Mouse (Mus musculus) hindbrain, embryonic 10.5 days (tissue): ENCODE measurements at regions not wholly inside any gene's neighbourhood (a gene's known extent, or its start where the extent isn't known, plus 50 kb on each side); places are given as distances from the start of the nearest gene placed in this dataset.

ENCODE experiments used
- DNase-seq: peaks from one replicate; pipeline ENCODE4 v3.0.0-alpha.2; 2017; ENCODE audit warnings: low spot score
- H3K27ac ChIP-seq: fragments of 300-500 bp; sonication (generic); 2 replicates; pipeline ENCODE4 v1.5.1; 2016; ENCODE audit warnings: mild to moderate bottlenecking, moderate library complexity
- H3K27me3 ChIP-seq: fragments of 300-500 bp; sonication (generic); 2 replicates; pipeline ENCODE4 v1.6.1; 2016; ENCODE audit warnings: mild to moderate bottlenecking; ENCODE audit not compliant: poor library complexity, insufficient read depth, severe bottlenecking
- H3K36me3 ChIP-seq: fragments of 300-500 bp; sonication (generic); 2 replicates; pipeline ENCODE4 v1.6.1; 2016; ENCODE audit warnings: mild to moderate bottlenecking, moderate library complexity
- H3K4me1 ChIP-seq: fragments of 300-500 bp; sonication (generic); replicated peaks from 2 replicates; pipeline ENCODE4 v1.6.1; 2016; ENCODE audit warnings: mild to moderate bottlenecking
- H3K4me3 ChIP-seq: fragments of 300-500 bp; sonication (generic); 2 replicates; pipeline ENCODE4 v1.5.1; 2016; ENCODE audit warnings: mild to moderate bottlenecking, moderate library complexity
- H3K9me3 ChIP-seq: fragments of 300-500 bp; sonication (generic); 2 replicates; pipeline ENCODE4 v1.6.1; 2016; ENCODE audit warnings: mild to moderate bottlenecking, moderate library complexity
- WGBS: fragments of 180-500 bp; shearing (Covaris S2); methylation state at CpG from one replicate; pipeline ENCODE4 v1.1.7; 2016; 5-methylcytosine and 5-hydroxymethylcytosine counted together

DNA sequence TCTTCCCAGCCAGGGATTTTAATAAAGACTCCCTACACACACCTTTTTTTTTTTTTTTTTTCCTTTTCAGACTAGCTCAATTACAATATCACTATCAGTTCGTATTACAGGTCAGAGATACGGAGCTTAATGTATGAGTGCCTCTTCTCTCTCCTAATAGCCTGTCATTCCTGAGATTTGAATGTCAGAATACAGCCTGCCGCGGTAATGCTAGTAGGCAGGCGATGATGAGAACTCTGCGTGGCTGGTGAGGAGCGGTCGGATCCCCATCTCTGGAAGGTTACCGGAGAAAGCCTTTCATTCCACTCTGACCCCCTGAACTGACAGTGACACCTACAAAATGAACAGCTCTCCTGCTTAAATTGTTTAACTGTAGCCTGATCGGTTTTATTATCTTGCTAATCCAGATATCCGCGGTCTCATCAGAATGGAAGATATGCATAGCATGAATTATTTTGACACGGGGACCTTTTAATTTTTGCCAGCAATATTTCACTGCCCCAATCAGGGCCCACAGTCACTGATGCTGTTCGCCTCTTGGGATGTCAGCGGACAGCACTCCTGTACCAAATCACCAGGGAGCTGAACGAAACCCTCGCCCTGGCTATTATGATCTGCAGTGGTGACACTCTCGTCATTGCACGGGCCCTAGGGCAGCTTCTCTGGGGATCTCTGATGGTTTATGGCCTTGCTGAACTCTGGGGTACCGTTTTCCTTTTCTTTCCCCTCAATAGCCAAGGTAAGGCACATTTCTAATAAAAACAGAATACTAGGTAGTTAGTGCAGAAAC lies 690.9 kb downstream of the 1700064H15Rik start:
- Histone ChIP-seq H3K27me3 (no peaks in the 10 kb centered on the region), H3K4me1 (no peaks in the 10 kb centered on the region), H3K27ac (no peak overlapping the region), H3K4me3 (no peak overlapping the region), H3K36me3 (no peaks in the 10 kb centered on the region), H3K9me3 (no peaks in the 10 kb centered on the region)
- DNase-seq: no peak
- WGBS: 83% methylated on average over 20 of the region's 20 CpGs

DNA sequence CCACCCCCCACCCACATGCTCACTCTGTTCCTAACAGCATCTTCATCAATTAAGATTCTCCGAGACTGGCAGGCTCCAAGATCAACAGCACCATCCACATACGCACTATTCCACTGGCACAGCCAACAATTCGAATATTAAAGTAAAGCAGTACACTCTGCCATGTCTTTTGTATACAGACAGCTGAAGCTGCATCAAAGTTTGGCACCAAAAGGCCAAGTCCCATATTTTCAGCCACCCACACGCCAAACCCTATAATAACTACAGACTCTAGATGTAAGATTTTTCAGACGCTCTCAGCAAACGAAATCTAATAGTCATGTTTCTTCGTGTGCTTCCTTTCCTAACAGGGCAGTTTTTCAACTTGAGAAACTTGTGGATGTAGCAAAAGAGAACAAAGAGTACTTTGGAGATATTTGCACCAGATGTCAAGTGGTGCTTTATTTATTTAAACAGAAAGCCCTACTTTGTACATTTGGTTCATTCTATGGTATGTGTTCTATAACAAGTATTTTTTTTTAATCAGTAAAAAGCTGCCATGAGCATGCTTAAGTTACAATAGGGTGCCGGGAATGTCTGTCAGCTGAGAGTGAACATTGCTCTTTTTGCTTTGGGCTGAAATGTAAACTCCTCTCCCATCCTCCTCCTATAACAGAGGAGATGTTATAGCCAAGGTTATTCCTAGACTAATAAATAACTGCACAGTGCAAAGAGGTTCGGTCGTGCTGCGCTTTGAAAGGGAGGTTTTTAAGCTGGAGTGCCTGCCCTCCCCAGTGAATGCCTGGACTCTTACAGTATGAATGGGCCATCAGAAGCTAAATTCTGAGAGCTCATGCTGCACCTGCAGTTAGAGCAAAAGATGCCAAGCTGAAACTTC lies 686.9 kb downstream of the 1700064H15Rik start:
- Histone ChIP-seq H3K4me1 (no peaks in the 10 kb centered on the region), H3K27ac (no peak overlapping the region), H3K4me3 (no peak overlapping the region), H3K36me3 (no peaks in the 10 kb centered on the region), H3K9me3 (no peaks in the 10 kb centered on the region), H3K27me3 (no peaks in the 10 kb centered on the region)
- DNase-seq: no peak
- WGBS: 81% methylated on average over 11 of the region's 11 CpGs

DNA sequence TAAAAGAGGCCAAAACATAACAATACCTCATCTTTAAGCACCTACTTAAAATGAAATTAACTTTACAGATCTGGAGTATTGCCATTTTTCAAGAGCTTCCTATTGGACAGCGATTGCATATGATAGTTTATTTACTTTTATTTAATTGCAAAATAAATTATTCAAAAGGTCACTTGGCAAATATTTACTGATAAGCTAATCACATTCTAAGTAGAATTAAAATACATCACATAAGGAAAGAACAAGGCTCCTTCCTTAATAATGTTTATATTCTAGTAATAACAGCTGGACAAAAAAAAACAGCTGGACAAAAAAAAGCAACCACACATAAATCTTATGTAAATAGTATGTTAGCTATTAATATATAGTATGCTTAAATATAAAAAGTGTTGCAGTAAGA lies 668.1 kb downstream of the 1700064H15Rik start:
- 89% methylated on average over 1 of the region's 1 CpGs for WGBS
- Histone ChIP-seq H3K4me1 (no peaks in the 10 kb centered on the region), H3K27me3 (no peaks in the 10 kb centered on the region), H3K9me3 (no peaks in the 10 kb centered on the region), H3K27ac (no peak overlapping the region), H3K4me3 (no peak overlapping the region), H3K36me3 (no peaks in the 10 kb centered on the region)
- DNase-seq: no peak

DNA sequence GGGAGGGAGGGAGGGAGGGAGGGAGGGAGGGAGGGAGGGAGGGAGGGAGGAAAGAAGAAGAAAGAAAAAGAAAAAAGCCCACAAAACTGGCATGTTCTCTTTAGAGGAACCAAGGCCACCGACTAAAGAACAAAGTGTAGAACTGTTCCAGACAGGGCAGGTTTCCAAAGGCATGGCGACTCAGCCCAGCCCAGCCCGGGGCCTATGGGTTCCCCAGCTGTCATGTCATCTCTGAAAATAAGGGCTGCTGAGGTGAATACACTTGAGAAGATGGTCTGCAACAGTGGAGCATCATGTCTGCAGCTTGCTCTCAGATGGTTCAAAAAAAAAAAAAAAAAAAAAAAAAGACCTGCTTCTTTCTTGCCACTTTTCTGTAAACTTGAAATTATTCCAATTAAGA lies 639.8 kb downstream of the 1700064H15Rik start:
- no peaks in the 10 kb centered on the region for H3K36me3 ChIP-seq
- 94% methylated on average over 3 of the region's 3 CpGs for WGBS
- H3K4me1 ChIP-seq: no peaks in the 10 kb centered on the region
- DNase-seq: no peak
- no peak overlapping the region for H3K4me3 ChIP-seq
- no peaks in the 10 kb centered on the region for H3K27me3 ChIP-seq
- no peaks in the 10 kb centered on the region for H3K9me3 ChIP-seq
- no peak overlapping the region for H3K27ac ChIP-seq

GRCm38 (mm10) chr3:18989577-18990240 lies 638.8 kb downstream of the 1700064H15Rik start:
- H3K4me3 ChIP-seq: no peak overlapping the region
- WGBS: 66% methylated on average over 13 of the region's 13 CpGs
- H3K9me3 ChIP-seq: no peaks in the 10 kb centered on the region
- no peaks in the 10 kb centered on the region for H3K27me3 ChIP-seq
- DNase-seq: no peak
- no peaks in the 10 kb centered on the region for H3K36me3 ChIP-seq
- H3K27ac ChIP-seq: no peak overlapping the region
- H3K4me1 ChIP-seq: no peaks in the 10 kb centered on the region

GRCm38 (mm10) chr3:19000179-19000578 lies 628.3 kb downstream of the 1700064H15Rik start:
- Histone ChIP-seq H3K36me3 (no peaks in the 10 kb centered on the region), H3K4me3 (no peak overlapping the region)
- WGBS: 87% methylated on average over 5 of the region's 5 CpGs

DNA sequence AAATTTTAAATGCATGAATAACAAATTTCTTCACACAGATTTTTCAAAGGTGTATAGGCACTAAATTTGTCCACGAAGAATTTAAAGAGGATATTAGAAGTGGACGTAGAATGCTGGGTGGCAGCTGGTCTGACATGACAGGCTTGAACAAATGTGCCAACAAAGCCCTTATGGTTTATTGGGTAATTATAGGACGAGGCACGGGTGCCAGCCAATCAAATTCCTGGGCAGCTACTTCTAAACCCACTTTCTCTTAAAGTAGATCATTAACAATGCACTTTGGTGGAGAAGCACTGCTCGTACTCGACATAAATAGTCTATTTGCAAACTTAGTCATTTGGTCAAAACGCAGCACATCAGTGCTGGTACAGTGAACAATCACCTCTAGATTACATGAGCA lies 626.4 kb downstream of the 1700064H15Rik start:
- Histone ChIP-seq H3K27ac (no peak overlapping the region), H3K4me3 (no peak overlapping the region), H3K4me1 (no peaks in the 10 kb centered on the region), H3K27me3 (no peaks in the 10 kb centered on the region), H3K36me3 (no peaks in the 10 kb centered on the region), H3K9me3 (no peaks in the 10 kb centered on the region)
- no peak for DNase-seq
- WGBS: 86% methylated on average over 7 of the region's 7 CpGs

More at GRCm38 (mm10) chr3:19000179-19000578, 628.3 kb downstream of the 1700064H15Rik start:
- no peaks in the 10 kb centered on the region for H3K9me3 ChIP-seq
- no peak overlapping the region for H3K27ac ChIP-seq
- no peaks in the 10 kb centered on the region for H3K4me1 ChIP-seq
- DNase-seq: no peak
- no peaks in the 10 kb centered on the region for H3K27me3 ChIP-seq

DNA sequence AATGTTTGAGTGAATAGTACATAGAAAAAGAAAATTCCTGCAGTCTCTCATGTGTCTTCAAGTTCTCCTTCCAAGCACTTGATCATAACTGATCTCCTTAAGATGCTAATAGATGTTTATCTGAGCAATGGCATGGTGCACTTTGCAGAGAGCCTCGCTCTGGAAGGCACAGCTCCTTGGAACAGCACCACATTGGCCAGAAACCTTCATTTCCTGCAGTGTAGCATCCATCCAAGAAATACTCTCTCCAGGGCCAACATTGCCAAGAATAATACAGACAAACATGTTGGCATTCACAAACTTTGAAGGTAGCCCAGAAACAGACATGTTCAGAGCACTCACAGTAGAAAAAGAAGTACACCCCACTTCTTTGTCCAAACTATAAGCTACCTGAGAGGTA lies 623.7 kb downstream of the 1700064H15Rik start:
- Histone ChIP-seq H3K27me3 (no peaks in the 10 kb centered on the region), H3K9me3 (no peaks in the 10 kb centered on the region), H3K4me1 (no peaks in the 10 kb centered on the region), H3K4me3 (no peak overlapping the region), H3K27ac (no peak overlapping the region), H3K36me3 (no peaks in the 10 kb centered on the region)
- WGBS: 71% methylated on average over 1 of the region's 1 CpGs
- DNase-seq: no peak

DNA sequence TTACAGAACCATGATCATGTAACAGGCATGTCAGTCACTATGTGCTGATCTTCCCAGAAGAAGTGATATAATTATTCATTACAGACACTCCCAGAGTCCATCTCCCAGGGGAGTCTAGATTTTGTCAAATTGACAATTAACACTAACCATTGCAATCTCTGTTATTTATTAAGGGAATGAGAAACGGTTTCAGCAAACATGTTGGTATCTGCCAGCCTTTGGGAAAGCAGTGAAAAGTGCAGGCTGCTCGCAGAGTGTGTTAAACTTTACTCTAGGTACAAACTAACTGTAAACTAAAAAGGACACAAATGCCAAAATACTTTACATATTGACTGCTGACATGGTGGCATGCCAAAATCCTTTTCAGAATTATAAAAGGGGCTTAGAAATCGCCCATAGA lies 583.9 kb downstream of the 1700064H15Rik start:
- no peak overlapping the region for H3K4me3 ChIP-seq
- no peaks in the 10 kb centered on the region for H3K36me3 ChIP-seq
- no peak for DNase-seq
- H3K4me1 ChIP-seq: no peaks in the 10 kb centered on the region
- H3K9me3 ChIP-seq: no peaks in the 10 kb centered on the region
- WGBS: 76% methylated on average over 3 of the region's 3 CpGs
- H3K27ac ChIP-seq: no peak overlapping the region
- H3K27me3 ChIP-seq: no peaks in the 10 kb centered on the region

DNA sequence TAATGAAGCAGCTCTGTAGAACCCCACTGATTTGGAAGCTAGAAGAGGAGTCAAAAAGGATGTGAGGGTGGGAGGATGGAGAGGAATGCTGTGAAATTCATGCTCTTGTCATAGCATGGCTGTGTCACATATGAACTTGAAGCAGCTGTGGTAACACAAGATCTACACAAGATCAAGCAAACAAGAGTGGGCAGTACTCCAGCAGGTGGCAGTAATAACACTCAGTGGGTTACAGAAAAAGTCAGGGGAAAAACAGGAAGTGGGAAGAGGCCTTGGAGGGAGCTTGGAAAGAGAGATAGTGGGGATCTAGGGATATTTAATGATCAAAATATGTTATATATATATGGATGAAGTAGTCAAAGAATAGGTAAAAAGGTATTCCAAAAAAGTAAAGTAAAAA lies 582.5 kb downstream of the 1700064H15Rik start:
- no peaks in the 10 kb centered on the region for H3K4me1 ChIP-seq
- H3K9me3 ChIP-seq: no peaks in the 10 kb centered on the region
- no peak overlapping the region for H3K27ac ChIP-seq
- DNase-seq: no peak
- H3K36me3 ChIP-seq: no peaks in the 10 kb centered on the region
- H3K4me3 ChIP-seq: no peak overlapping the region
- H3K27me3 ChIP-seq: no peaks in the 10 kb centered on the region

DNA sequence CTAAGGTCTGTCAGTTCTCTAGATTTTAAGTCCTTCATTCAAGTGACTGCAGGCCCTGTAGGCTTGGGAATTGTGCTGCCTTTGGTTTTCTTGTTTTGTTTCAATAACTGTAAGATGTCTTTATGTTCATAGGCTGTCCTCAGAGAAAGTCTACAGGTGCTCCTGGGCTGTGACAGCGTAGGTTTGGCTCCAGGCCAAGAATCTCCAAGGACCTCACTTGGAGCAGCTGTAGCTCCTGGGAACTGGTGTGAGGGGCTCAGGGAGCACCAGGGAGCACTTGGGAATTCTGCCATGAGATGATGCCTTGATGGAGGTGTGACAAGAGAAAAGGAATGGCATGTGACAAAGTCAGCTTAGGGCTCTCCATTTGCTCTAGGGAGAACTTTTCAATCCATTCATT lies 581.9 kb downstream of the 1700064H15Rik start:
- Histone ChIP-seq H3K27ac (no peak overlapping the region), H3K27me3 (no peaks in the 10 kb centered on the region), H3K9me3 (no peaks in the 10 kb centered on the region), H3K4me1 (no peaks in the 10 kb centered on the region), H3K36me3 (no peaks in the 10 kb centered on the region), H3K4me3 (no peak overlapping the region)
- DNase-seq: no peak
- WGBS: 73% methylated on average over 1 of the region's 1 CpGs

- 70% methylated on average over 3 of the region's 3 CpGs for WGBS
- Histone ChIP-seq H3K27ac (no peak overlapping the region), H3K4me1 (peaks cover 10% of the 10 kb centered on the region), H3K36me3 (no peaks in the 10 kb centered on the region), H3K4me3 (no peak overlapping the region), H3K27me3 (no peaks in the 10 kb centered on the region; the same call in 1 of the 2 replicates), H3K9me3 (no peaks in the 10 kb centered on the region)
- DNase-seq: no peak
Measured at GRCm38 (mm10) chr3:19055961-19056360, 572.5 kb downstream of the 1700064H15Rik start.

- DNase-seq: no peak
- Histone ChIP-seq H3K27ac (no peak overlapping the region), H3K9me3 (no peaks in the 10 kb centered on the region), H3K4me1 (peaks cover 10% of the 10 kb centered on the region), H3K36me3 (no peaks in the 10 kb centered on the region), H3K27me3 (peaks cover 3% of the 10 kb centered on the region; the same call in 1 of the 2 replicates), H3K4me3 (no peak overlapping the region)
- 18% methylated on average over 9 of the region's 9 CpGs for WGBS
Measured at GRCm38 (mm10) chr3:19056623-19057022, 571.9 kb downstream of the 1700064H15Rik start.
